Mouse (Mus musculus) liver, embryonic 15.5 days (tissue): ENCODE data around the gene Abcb9. TPM values are rescaled to one million over a fixed set of nuclear protein-coding genes. Genes with fewer than 3 reads are reported as not detected.

Experiments
- ATAC-seq: fragments of 200-750 bp; cut with Nextera tagmentation; 2 replicates; pipeline ENCODE4 v1.8.0; 2017; ENCODE audit warnings: moderate number of reproducible peaks, mild to moderate bottlenecking, moderate library complexity; ENCODE audit not compliant: insufficient read depth
- H3K27ac ChIP-seq: fragments of 300-500 bp; sonication (generic); replicated peaks from 2 replicates; pipeline ENCODE4 v1.5.1; 2015; ENCODE audit warnings: mild to moderate bottlenecking, inconsistent platforms
- H3K27me3 ChIP-seq: fragments of 300-500 bp; sonication (generic); 2 replicates; pipeline ENCODE4 v1.6.1; 2015; ENCODE audit warnings: mild to moderate bottlenecking, inconsistent platforms
- H3K36me3 ChIP-seq: fragments of 300-500 bp; sonication (generic); replicated peaks from 2 replicates; pipeline ENCODE4 v1.6.1; 2015; ENCODE audit warnings: moderate library complexity, mild to moderate bottlenecking, inconsistent platforms
- H3K4me1 ChIP-seq: fragments of 300-500 bp; sonication (generic); replicated peaks from 2 replicates; pipeline ENCODE4 v1.6.1; 2015; ENCODE audit warnings: inconsistent platforms
- H3K4me2 ChIP-seq: fragments of 300-500 bp; sonication (generic); 2 replicates; pipeline ENCODE4 v1.6.1; 2015; ENCODE audit warnings: moderate library complexity, mild to moderate bottlenecking, inconsistent platforms
- H3K4me3 ChIP-seq: fragments of 300-500 bp; sonication (generic); replicated peaks from 2 replicates; pipeline ENCODE4 v1.5.1; 2015; ENCODE audit warnings: mild to moderate bottlenecking, inconsistent platforms
- H3K9ac ChIP-seq: fragments of 300-500 bp; sonication (generic); 2 replicates; pipeline ENCODE4 v1.6.1; 2015; ENCODE audit warnings: moderate library complexity, mild to moderate bottlenecking, inconsistent platforms
- H3K9me3 ChIP-seq: fragments of 300-500 bp; sonication (generic); replicated peaks from 2 replicates; pipeline ENCODE4 v1.6.1; 2016; ENCODE audit warnings: inconsistent platforms
- WGBS: fragments of 180-500 bp; shearing (Covaris S2); methylation state at CpG from one replicate; pipeline ENCODE4 v1.1.7; 2015; ENCODE audit warnings: mixed read lengths; ENCODE audit not compliant: insufficient replicate concordance; 5-methylcytosine and 5-hydroxymethylcytosine counted together
- polyA plus RNA-seq: library from polyadenylated mRNA; unstranded; fragments of >200 nt; fragmentation: Nextera tagmentation; extraction: Ambion mirVana; gene quantifications from 2 replicates; pipeline ENCODE4 v1.2.1, GENCODE M21; 2015

Gene Abcb9
- polyA plus RNA-seq, 1 experiment from 2014 or later = 6.1 TPM

DNA sequence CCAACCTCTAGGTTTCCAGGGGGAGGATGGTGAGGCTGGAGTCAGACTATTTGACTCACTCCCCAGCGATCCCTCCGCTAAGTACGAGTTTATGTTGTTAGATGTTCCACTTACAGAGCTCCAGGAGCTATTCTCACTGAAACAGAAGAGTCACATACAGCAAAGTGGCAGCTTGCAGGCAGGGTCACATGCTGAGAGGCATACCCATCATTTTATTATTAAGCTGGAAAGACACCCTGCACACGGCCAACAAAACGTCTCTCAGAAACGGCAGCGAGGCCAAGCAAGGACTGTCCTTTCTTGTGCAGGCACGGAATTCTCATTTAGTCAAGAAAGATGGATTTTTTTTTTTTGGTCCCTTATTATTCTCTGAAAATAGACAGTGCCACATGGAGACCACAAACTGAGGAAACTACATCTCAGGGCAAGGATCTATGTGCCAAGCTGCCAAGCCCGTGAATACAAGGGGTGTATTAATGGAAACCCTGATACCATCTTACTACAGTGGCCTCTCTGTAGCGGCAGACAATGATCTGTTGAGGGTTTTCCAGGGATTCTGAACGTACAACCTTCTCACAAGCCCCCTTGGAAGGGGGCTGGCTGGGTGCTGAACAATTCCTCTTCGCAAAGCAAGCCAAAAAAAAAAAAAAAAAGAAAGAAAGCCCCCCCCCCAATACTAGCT lies 65.1 kb downstream of the Abcb9 start:
- no peak for ATAC-seq
- peaks cover 18% of the 10 kb centered on the region for H3K36me3 ChIP-seq
- WGBS = 35% methylated on average over 12 of the region's 12 CpGs
- H3K4me2 ChIP-seq = peak overlapping the region; percentile 95
- H3K4me1 ChIP-seq = peaks cover 81% of the 10 kb centered on the region
- peak overlapping the region; percentile 92 for H3K9ac ChIP-seq
- H3K9me3 ChIP-seq = no peaks in the 10 kb centered on the region
- H3K27ac ChIP-seq = peak overlapping the region; percentile 89
- H3K27me3 ChIP-seq = no peaks in the 10 kb centered on the region; the same call in 1 of the 2 replicates
- H3K4me3 ChIP-seq = peak overlapping the region; percentile 87

DNA sequence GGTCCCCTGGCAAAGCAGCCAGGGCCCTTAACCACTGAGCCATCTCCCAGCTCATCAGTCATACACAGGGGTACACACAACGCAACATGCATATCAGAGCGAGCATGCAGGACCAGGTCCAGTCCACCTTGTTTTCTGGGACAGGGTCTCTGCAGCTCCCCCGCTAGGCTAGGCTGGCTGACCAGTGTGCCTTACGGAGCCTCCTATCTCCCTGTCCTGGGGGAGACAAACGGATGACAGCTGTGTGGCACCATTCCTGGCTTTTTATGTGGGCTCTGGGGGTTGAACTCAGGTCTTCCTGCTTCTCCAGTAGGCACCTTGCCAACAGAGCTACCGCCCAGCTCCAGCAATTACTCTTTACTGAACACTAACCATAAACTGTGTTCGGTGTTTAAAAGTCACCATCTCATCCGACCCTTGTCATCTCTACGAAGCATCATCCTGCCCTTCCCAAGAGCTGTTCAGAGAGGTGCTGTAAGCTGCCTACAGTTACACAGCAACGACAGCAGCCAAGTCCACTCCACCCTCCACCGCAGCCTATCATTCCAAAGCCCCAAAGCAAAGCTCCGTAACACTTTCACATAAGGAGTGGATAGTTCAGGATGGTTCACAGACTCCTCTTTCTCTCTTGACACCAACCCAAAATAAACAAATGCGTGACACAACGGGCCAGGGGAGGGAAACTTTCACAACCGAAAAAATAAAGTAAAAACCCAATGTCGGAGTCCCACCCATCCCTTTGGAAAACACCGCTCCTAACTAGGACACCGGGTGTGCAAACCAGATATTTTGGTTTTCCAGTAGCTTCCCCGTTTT lies 66.2 kb downstream of the Abcb9 start:
- Histone ChIP-seq H3K9ac (no peak overlapping the region), H3K4me3 (peak overlapping the region; percentile 87; the same call in 1 of the 2 replicates), H3K4me1 (peaks cover 87% of the 10 kb centered on the region), H3K9me3 (no peaks in the 10 kb centered on the region), H3K36me3 (peaks cover 19% of the 10 kb centered on the region), H3K4me2 (peak overlapping the region; percentile 95), H3K27ac (peak overlapping the region; percentile 42; the same call in 1 of the 2 replicates), H3K27me3 (no peaks in the 10 kb centered on the region)
- WGBS = 78% methylated on average over 19 of the region's 19 CpGs
- no peak for ATAC-seq

DNA sequence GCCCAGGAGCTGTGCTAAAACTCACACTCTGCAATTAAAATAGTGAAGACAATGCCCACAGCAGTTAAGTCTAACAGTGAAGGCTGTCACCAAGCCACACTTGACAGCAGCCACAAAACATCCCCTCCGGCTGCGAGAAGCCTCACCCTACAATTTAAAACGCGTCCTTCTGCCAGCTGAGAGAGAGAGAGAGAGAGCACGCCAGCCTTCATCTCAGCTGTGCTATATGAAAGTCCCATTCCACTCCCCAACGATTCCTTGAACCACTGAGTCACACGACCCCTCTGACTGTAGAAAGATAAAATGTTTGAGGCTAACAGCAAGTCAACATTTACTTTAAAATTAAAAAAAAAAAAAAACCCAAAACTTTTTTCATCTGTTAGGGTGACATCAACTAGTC lies 66.9 kb downstream of the Abcb9 start:
- 23% methylated on average over 7 of the region's 7 CpGs for WGBS
- peaks cover 94% of the 10 kb centered on the region for H3K4me1 ChIP-seq
- H3K27me3 ChIP-seq = no peaks in the 10 kb centered on the region
- no peak overlapping the region for H3K4me3 ChIP-seq
- H3K4me2 ChIP-seq = peak overlapping the region; percentile 44; the same call in 1 of the 2 replicates
- 0 out of 2 replicates have a peak overlapping the region, but pooled peaks have one; percentile 20 for H3K9ac ChIP-seq
- peak overlapping the region; percentile 42; the same call in 1 of the 2 replicates for H3K27ac ChIP-seq
- H3K9me3 ChIP-seq = no peaks in the 10 kb centered on the region
- no peak for ATAC-seq
- H3K36me3 ChIP-seq = peaks cover 19% of the 10 kb centered on the region

DNA sequence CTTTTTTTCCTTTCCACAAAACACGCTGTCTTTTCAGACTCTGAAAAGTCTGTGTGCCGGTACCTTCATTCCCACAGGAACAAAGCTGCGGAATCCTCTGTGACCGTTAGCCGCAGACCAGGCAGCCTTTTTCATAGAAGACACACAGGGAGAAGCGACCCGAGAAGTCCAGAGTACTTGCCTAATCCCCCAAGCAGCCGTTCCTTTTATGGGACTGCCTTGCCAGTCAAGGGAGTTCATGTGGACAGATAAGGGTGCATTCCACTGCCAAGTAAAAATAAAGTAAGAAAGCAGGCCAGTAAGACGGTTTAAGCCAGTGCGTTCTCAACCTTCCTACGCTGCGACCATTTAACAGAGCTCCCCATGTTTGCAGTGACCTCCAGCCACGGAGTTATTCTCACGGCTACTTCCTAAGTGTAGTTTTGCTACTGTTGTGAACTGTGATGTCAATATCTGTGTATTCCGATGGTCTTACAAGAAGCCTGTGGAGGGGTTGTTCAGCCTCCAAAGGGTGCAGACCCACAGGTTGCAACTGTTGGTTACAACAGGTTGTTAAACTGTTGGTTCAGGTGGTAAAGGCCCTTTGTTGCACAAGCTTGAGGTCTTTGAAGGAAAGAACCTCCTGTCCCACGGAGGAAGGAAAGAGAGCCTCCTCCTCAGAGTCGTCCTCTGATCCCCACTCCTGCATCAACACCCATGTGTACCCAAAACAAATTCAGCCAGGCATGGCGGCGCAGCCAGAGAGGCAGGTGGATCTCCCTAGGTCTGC lies 67.7 kb downstream of the Abcb9 start:
- Histone ChIP-seq H3K9ac (no peak overlapping the region), H3K9me3 (no peaks in the 10 kb centered on the region), H3K4me3 (no peak overlapping the region), H3K4me1 (peaks cover 95% of the 10 kb centered on the region), H3K36me3 (peaks cover 19% of the 10 kb centered on the region), H3K27me3 (no peaks in the 10 kb centered on the region), H3K27ac (peak overlapping the region; percentile 42), H3K4me2 (peak overlapping the region; percentile 44)
- ATAC-seq = no peak
- WGBS = 44% methylated on average over 19 of the region's 19 CpGs

DNA sequence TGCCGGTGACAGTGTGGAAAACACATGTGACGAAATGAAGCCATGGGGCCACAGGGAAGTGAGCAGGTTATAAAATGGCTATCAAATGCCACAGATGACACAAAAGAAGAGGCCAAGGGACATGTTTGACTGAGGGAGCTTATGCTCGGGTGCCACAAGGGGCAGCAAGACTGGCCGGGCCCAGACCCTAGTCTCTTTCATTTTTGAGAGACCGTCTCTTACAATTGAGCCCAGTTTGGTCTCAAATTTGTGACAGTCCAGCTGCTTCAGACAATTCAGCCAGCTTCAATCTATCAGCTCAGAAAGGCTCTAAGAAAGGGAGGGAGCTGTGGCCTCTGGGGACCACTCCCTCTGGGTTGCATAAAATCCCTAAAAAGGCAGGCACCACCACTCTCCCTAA lies 69.0 kb downstream of the Abcb9 start:
- no peak for ATAC-seq
- Histone ChIP-seq H3K4me1 (peaks cover 98% of the 10 kb centered on the region), H3K27me3 (no peaks in the 10 kb centered on the region), H3K36me3 (peaks cover 25% of the 10 kb centered on the region), H3K9ac (no peak overlapping the region), H3K4me2 (no peak overlapping the region), H3K27ac (peak overlapping the region; percentile 69), H3K9me3 (no peaks in the 10 kb centered on the region), H3K4me3 (no peak overlapping the region)
- 75% methylated on average over 5 of the region's 5 CpGs for WGBS

DNA sequence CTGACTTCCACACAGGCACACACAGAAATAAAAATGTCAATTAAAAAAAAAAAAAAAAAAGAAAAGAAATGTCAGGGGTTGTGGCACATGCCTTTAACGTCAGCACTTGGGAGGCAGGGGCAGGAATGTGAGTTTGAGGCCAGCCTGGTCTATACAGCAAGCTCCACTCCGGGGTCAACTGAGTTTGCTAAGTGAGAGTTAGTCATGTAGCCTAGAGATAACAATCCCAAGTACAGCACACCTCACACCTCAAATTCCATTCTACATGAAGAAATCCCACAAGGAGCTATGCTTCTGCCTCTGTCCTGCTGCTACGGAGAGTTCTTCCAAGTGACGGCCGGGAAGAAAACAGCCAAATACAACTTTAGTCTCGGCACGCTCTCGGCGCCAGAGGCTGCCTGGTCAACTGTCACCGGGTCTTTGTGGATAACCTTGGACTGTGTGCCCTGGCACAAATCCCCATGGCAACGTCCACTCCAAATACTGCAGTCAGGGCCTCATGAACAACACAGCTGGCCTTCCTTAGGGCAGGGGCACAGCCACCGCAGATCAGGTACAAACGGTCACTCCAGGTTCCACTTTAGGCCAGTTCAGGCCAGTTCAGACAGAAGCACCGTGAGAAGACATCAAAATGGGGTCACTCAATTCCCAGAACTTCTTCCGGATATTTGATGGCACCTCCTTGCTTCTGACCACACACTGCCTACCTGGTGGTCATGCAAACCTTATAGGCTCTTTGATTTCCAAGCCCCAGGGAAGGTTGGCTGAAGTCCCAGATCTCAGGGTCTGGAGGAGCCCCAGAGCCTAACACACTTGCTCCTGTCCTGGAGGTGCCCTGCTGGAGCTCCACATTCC lies 69.8 kb downstream of the Abcb9 start:
- Histone ChIP-seq H3K4me1 (peaks cover 98% of the 10 kb centered on the region), H3K4me3 (no peak overlapping the region), H3K4me2 (peak overlapping the region; percentile 3; the same call in 1 of the 2 replicates), H3K27ac (peak overlapping the region; percentile 69), H3K27me3 (no peaks in the 10 kb centered on the region), H3K36me3 (peaks cover 31% of the 10 kb centered on the region), H3K9ac (no peak overlapping the region; the same call in 1 of the 2 replicates), H3K9me3 (no peaks in the 10 kb centered on the region)
- peak; percentile 8; the same call in 1 of the 2 replicates for ATAC-seq
- 82% methylated on average over 15 of the region's 15 CpGs for WGBS

DNA sequence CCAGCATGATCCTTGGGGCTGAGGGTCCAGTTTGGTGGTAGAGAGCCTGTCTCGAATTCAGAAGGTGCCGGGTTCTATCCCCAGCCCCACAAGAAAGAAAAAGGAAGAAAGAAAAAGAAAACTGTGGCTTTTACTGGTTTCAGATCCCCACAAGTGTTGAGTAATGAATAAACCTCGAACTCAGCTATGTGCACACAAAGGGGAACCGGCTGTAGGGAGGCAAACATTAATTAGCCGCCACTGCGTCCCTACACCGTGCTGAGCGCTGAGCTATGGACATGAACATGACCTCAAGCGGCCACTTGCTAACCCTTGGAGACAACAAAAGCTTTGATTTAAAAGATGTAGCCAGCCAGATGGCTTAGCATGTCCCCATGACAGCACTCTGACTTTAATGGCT lies 70.5 kb downstream of the Abcb9 start:
- no peaks in the 10 kb centered on the region for H3K9me3 ChIP-seq
- peak overlapping the region; percentile 3; the same call in 1 of the 2 replicates for H3K4me2 ChIP-seq
- WGBS = 52% methylated on average over 9 of the region's 9 CpGs
- no peak for ATAC-seq
- H3K4me1 ChIP-seq = peaks cover 98% of the 10 kb centered on the region
- H3K27ac ChIP-seq = peak overlapping the region; percentile 69
- H3K27me3 ChIP-seq = no peaks in the 10 kb centered on the region
- no peak overlapping the region for H3K4me3 ChIP-seq
- peak overlapping the region; percentile 9; the same call in 1 of the 2 replicates for H3K9ac ChIP-seq
- peaks cover 32% of the 10 kb centered on the region for H3K36me3 ChIP-seq

DNA sequence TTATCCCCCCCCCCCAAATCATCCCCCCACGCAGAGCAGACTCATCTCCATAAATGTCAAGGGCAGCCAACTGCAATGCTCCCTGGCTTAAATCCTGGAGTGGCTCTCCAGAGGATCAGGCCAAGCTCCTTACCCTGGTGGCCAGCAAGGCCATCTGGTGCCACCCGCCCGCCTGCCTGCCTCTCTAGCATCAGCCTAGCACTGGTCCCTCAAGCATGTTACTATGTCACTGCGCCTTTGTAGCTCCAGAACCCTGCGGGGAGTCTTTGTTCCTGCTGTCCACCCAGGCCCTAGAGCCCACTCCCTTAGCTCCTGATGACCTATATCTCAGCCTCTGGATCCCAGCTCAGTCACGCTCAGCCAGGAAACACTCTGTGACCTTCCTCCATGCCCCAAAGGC lies 70.9 kb downstream of the Abcb9 start:
- H3K9ac ChIP-seq = 0 out of 2 replicates have a peak overlapping the region, but pooled peaks have one; percentile 9
- peaks cover 98% of the 10 kb centered on the region for H3K4me1 ChIP-seq
- 80% methylated on average over 6 of the region's 6 CpGs for WGBS
- ATAC-seq = no peak
- no peaks in the 10 kb centered on the region for H3K27me3 ChIP-seq
- peaks cover 32% of the 10 kb centered on the region for H3K36me3 ChIP-seq
- H3K9me3 ChIP-seq = no peaks in the 10 kb centered on the region
- H3K4me3 ChIP-seq = no peak overlapping the region
- H3K4me2 ChIP-seq = no peak overlapping the region
- peak overlapping the region; percentile 69 for H3K27ac ChIP-seq

DNA sequence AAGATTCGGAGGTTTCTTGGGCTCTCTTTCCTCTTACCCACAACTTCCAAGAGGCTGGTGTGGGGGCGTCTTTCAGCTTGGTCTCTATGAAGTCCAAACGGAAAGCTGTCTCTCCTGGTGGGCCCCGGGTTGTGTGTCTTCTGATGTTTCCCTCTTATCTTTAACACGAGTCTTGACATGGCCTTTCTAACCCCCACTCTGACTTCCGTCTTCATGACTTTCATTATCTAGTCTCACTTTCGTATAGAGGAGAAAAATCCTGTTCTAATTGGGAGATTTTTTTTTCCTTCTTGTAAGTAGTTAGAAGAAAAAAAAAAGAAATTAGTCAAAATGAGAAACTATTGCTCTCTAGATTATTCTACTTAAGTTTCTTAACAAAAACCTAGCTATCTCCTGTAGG lies 73.2 kb downstream of the Abcb9 start:
- Histone ChIP-seq H3K9ac (peak overlapping the region; percentile 37; the same call in 1 of the 2 replicates), H3K9me3 (no peaks in the 10 kb centered on the region), H3K36me3 (peaks cover 27% of the 10 kb centered on the region), H3K4me2 (peak overlapping the region; percentile 60), H3K4me3 (no peak overlapping the region), H3K27ac (peak overlapping the region; percentile 78), H3K27me3 (no peaks in the 10 kb centered on the region), H3K4me1 (peaks cover 98% of the 10 kb centered on the region)
- ATAC-seq = no peak
- 7% methylated on average over 7 of the region's 7 CpGs for WGBS

DNA sequence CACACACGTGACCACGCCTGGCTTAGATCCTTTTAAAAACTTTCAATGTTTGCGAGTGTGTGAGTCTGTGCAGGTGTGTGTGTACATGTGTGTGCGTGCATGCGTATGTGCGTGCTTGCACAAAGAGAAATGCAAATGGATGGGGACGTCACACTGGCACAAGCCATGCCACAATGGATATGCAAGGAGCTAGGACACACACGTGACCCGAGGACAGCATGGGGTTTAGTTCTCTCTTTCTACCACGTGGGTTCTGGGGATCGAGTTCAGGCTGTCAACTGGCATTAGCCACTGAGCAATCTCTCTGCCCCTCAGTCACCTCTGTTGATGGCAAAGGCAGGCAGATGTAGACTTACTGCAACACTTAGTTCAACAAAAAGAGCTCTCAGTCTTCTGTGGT lies 73.9 kb downstream of the Abcb9 start:
- Histone ChIP-seq H3K9me3 (no peaks in the 10 kb centered on the region), H3K4me1 (peaks cover 99% of the 10 kb centered on the region), H3K4me2 (peak overlapping the region; percentile 60), H3K27me3 (no peaks in the 10 kb centered on the region), H3K27ac (peak overlapping the region; percentile 78), H3K4me3 (no peak overlapping the region), H3K9ac (0 out of 2 replicates have a peak overlapping the region, but pooled peaks have one; percentile 37), H3K36me3 (peaks cover 25% of the 10 kb centered on the region)
- no peak for ATAC-seq
- 52% methylated on average over 11 of the region's 11 CpGs for WGBS
